ENCODE assay signal across 16 mouse cellular contexts in genomic region chr1:161771293-161771692, GRCm38 (mm10). TPM values are rescaled to one million over a fixed set of nuclear protein-coding genes. Genes with fewer than 3 reads are reported as not detected.
"Had no signal": no experiment of that assay in that cellular context is flagged by ENCODE, and none has a peak within 500 bp of the region (broad histone marks: within the 10 kb centered on the region; RNA-seq: fewer than 3 reads in every experiment).

No protein-coding gene starts in this region.

- H3K27ac ChIP-seq: lung, embryonic 15.5 days; macrophage; midbrain, embryonic 13.5 days; midbrain, embryonic 15.5 days; neural tube, embryonic 12.5 days; stomach, embryonic 15.5 days; stomach, postnatal 0 days had no signal

- H3K36me3 ChIP-seq: lung, embryonic 15.5 days; midbrain, embryonic 13.5 days; midbrain, embryonic 15.5 days; neural tube, embryonic 12.5 days; stomach, embryonic 15.5 days had no signal

- H3K9me3 ChIP-seq: lung, embryonic 15.5 days; megakaryocyte, embryonic 14.5 days; midbrain, embryonic 13.5 days; midbrain, embryonic 15.5 days; neural tube, embryonic 12.5 days; stomach, embryonic 15.5 days had no signal

- H3K4me2 ChIP-seq: lung, embryonic 15.5 days; midbrain, embryonic 11.5 days; midbrain, embryonic 13.5 days; midbrain, embryonic 15.5 days; neural tube, embryonic 12.5 days; stomach, embryonic 15.5 days had no signal

- H3K4me3 ChIP-seq: lung, embryonic 15.5 days; megakaryocyte, embryonic 14.5 days; midbrain, embryonic 13.5 days; midbrain, embryonic 15.5 days; neural tube, embryonic 12.5 days; stomach, embryonic 15.5 days had no signal

- H3K4me1 ChIP-seq: lung, embryonic 15.5 days; midbrain, embryonic 13.5 days; midbrain, embryonic 15.5 days; neural tube, embryonic 12.5 days; stomach, embryonic 15.5 days had no signal

- H3K27me3 ChIP-seq: lung, embryonic 15.5 days; midbrain, embryonic 13.5 days; midbrain, embryonic 15.5 days; neural tube, embryonic 12.5 days; stomach, embryonic 15.5 days had no signal

- H3K9ac ChIP-seq: lung, embryonic 15.5 days; midbrain, embryonic 13.5 days; midbrain, embryonic 15.5 days; neural tube, embryonic 12.5 days; stomach, embryonic 15.5 days had no signal

- ATAC-seq: lung, postnatal 0 days; midbrain, embryonic 13.5 days; midbrain, embryonic 15.5 days had no signal

- DNase-seq: lung, postnatal 14 days; lung, postnatal 36 days; right cerebral cortex, postnatal 14 days; thymus, adult 2 months; thymus, postnatal 25 days; thymus, postnatal 4 days had no signal

RNA-seq across cellular contexts. Expression of gene Fasl, which starts 17.0 kb away (rescaled TPM):
- polyA plus RNA-seq: macrophage; stomach, embryonic 15.5 days; stomach, postnatal 0 days had no signal
